Mouse (Mus musculus) liver, embryonic 11.5 days (tissue): ENCODE measurements around the gene Rad51b. TPM values are rescaled to one million over a fixed set of nuclear protein-coding genes. Genes with fewer than 3 reads are reported as not detected.
A peak's percentile ranks its signal among the peaks of the same experiment; 100 is the strongest.

Experiments
- ATAC-seq: fragments of 200-750 bp; cut with Nextera tagmentation; replicated peaks from 2 replicates; pipeline ENCODE4 v1.8.0; 2017; ENCODE audit warnings: moderate number of reproducible peaks, mild to moderate bottlenecking, moderate TSS enrichment, moderate library complexity; ENCODE audit not compliant: low FRiP score
- DNase-seq: peaks from one replicate; pipeline ENCODE4 v3.0.0-alpha.2; 2017; ENCODE audit warnings: low spot score
- H3K27ac ChIP-seq: fragments of 300-500 bp; sonication (generic); 2 replicates; pipeline ENCODE4 v1.5.1; 2014; ENCODE audit warnings: mild to moderate bottlenecking, low read depth, low read length, control low read depth
- H3K27me3 ChIP-seq: fragments of 300-500 bp; sonication (generic); replicated peaks from 2 replicates; pipeline ENCODE4 v1.6.1; 2014; ENCODE audit warnings: low read length, mixed read lengths; ENCODE audit not compliant: control insufficient read depth, insufficient read depth
- H3K36me3 ChIP-seq: fragments of 300-500 bp; sonication (generic); 2 replicates; pipeline ENCODE4 v1.6.1; 2014; ENCODE audit warnings: mild to moderate bottlenecking, low read length, moderate library complexity, mixed read lengths; ENCODE audit not compliant: control insufficient read depth, insufficient read depth
- H3K4me1 ChIP-seq: fragments of 300-500 bp; sonication (generic); replicated peaks from 2 replicates; pipeline ENCODE4 v1.6.1; 2014; ENCODE audit warnings: low read length, mixed read lengths; ENCODE audit not compliant: control insufficient read depth, insufficient read depth
- H3K4me2 ChIP-seq: fragments of 300-500 bp; sonication (generic); 2 replicates; pipeline ENCODE4 v1.6.1; 2014; ENCODE audit warnings: mild to moderate bottlenecking, control low read depth, moderate library complexity
- H3K4me3 ChIP-seq: fragments of 300-500 bp; sonication (generic); 2 replicates; pipeline ENCODE4 v1.5.1; 2014; ENCODE audit warnings: low read depth, low read length, control low read depth
- H3K9ac ChIP-seq: fragments of 300-500 bp; sonication (generic); 2 replicates; pipeline ENCODE4 v1.6.1; 2014; ENCODE audit warnings: low read depth, low read length, control low read depth
- H3K9me3 ChIP-seq: fragments of 300-500 bp; sonication (generic); 2 replicates; pipeline ENCODE4 v1.6.1; 2016; ENCODE audit warnings: low read length, inconsistent platforms, mixed read lengths; ENCODE audit not compliant: control insufficient read depth
- WGBS: fragments of 180-500 bp; shearing (Covaris S2); extraction: QIAGEN DNeasy Blood & Tissue Kit; methylation state at CpG from one replicate; pipeline ENCODE4 v1.1.7; 2014; 5-methylcytosine and 5-hydroxymethylcytosine counted together
- polyA plus RNA-seq: library from polyadenylated mRNA; unstranded; fragments of >200 nt; fragmentation: Nextera tagmentation; extraction: Ambion mirVana; gene quantifications from 2 replicates; pipeline ENCODE4 v1.2.1, GENCODE M21; 2014

The Rad51b gene
- polyA plus RNA-seq, 1 experiment from 2014 or later, result 8.3 TPM

DNA sequence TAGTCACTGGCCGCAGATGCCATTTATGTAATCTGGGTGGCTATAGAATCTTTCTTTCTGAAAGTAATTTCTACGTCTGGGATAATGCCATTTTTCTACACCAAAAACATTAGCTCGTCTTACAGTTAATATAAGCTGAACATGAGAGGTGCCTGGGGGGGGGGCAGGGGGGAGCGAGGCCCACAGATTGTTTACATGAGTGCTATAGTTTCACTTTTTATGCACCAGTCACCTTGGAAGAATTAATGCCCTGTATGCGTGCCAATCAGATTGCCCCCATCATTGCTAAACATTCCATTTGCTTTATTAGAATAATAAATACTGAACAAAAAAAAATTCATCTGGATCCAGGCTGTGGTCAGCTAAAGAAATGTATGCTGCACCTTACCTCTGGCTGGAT is 323.6 kb downstream of the Rad51b start:
- Histone ChIP-seq H3K4me2 (no peak overlapping the region), H3K9me3 (no peaks in the 10 kb centered on the region), H3K9ac (no peak overlapping the region), H3K4me3 (no peak overlapping the region), H3K27ac (no peak overlapping the region), H3K4me1 (0 out of 2 replicates have a peak, but pooled peaks cover 2% of the 10 kb centered on the region), H3K36me3 (no peaks in the 10 kb centered on the region), H3K27me3 (no peaks in the 10 kb centered on the region)
- ATAC-seq (no peak), DNase-seq (no peak)
- 85% methylated on average over 5 of the region's 5 CpGs for WGBS

DNA sequence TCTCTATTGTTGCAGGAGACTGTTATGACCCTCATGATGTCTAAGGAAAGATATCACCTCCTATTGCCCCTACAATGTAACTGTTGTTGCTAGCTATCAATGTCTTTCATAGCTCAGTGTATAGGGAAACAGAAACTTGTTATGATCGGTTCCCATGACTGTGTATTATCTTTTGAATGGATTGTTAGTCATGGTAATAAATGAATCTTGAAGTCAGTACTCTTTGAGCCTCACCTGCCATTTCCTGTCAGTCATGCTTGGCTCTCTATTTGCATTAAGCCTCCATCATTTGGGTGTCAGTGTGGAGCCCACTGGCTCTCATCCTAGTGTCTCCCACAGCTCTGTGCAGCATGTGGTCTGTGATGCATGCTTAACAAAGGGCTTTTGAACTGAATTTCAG is 326.2 kb downstream of the Rad51b start:
- H3K9ac ChIP-seq, result no peak overlapping the region
- DNase-seq, result no peak
- H3K27ac ChIP-seq, result no peak overlapping the region
- no peak for ATAC-seq
- H3K4me1 ChIP-seq, result peaks cover 16% of the 10 kb centered on the region
- no peaks in the 10 kb centered on the region for H3K36me3 ChIP-seq
- H3K27me3 ChIP-seq, result no peaks in the 10 kb centered on the region
- 90% methylated on average over 1 of the region's 1 CpGs for WGBS
- no peak overlapping the region for H3K4me2 ChIP-seq
- no peaks in the 10 kb centered on the region for H3K9me3 ChIP-seq
- no peak overlapping the region for H3K4me3 ChIP-seq

DNA sequence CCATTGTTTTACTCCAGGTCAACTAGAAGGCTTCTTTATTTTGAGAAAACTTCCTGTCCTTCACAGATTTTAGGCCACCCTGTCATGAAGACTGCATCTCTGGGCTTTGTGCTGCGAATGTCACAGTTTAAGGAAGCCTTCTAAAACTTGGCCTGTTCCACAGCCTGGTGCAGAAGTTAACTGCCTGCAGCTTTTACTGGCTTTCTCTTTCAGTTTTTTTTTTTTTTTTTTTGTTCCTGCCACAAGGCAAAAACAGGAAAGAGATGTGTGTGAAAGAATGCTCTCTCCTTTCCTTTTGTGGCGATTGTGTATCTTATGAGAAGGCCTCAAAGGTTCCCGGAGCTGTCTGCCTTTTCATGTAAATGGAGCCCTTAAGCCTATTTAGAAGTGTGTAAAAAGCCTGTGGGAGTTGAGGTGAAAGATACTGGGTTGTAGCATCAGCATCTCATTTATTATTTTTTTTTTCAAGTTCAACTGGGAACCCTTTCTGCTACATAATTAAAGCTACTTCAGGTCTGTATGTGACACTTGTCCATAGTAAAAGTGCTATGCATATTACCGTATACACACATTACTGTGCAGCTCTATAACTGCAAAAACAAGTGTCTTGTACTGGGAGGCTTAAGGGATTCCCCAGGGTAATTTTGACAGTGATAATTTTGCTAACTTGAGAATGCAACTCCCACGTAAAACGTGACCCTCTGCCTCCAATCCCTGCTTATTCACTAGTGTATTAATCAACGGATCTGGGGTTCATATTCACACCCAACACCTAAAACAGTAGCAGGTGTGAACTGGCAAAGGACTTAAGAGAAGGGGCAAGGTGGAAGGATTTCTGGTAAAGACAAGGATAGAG is 328.8 kb downstream of the Rad51b start:
- ATAC-seq, result no peak
- 46% methylated on average over 7 of the region's 7 CpGs for WGBS
- H3K4me3 ChIP-seq, result no peak overlapping the region
- no peak overlapping the region for H3K4me2 ChIP-seq
- no peak overlapping the region for H3K9ac ChIP-seq
- H3K27me3 ChIP-seq, result no peaks in the 10 kb centered on the region
- H3K4me1 ChIP-seq, result peaks cover 16% of the 10 kb centered on the region
- peak overlapping the region; percentile 23; the same call in 1 of the 2 replicates for H3K27ac ChIP-seq
- H3K36me3 ChIP-seq, result no peaks in the 10 kb centered on the region
- no peak for DNase-seq
- no peaks in the 10 kb centered on the region for H3K9me3 ChIP-seq

DNA sequence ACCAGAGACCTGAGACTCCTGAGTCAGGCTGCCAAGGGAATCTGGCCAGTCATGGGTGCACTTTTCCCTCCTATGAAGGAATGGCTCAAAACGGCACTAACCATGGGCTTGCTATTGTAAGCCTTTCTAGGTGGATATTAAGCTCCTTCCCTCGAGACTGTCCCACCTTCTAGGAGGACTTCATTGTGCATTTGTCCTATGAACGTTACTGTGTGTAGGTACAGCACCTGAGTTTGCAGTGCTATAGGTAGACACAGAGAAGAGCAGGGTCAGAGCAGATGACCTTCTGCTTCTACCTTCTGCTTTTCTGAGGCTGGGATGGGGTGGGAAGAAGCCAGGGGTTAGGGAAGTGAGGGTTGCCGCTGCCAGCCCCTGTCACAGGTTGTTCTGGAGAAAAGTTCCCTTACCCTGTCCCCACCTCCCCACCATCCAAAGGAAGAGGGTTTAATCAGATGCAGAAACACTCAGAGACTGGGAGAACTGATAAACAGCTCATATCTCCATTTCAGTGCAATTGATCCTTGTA is 329.5 kb downstream of the Rad51b start:
- Histone ChIP-seq H3K9ac (no peak overlapping the region), H3K4me1 (peaks cover 16% of the 10 kb centered on the region), H3K27ac (no peak overlapping the region), H3K27me3 (no peaks in the 10 kb centered on the region), H3K4me3 (no peak overlapping the region), H3K4me2 (no peak overlapping the region), H3K36me3 (no peaks in the 10 kb centered on the region), H3K9me3 (no peaks in the 10 kb centered on the region)
- no peak for ATAC-seq
- 60% methylated on average over 4 of the region's 4 CpGs for WGBS
- no peak for DNase-seq

DNA sequence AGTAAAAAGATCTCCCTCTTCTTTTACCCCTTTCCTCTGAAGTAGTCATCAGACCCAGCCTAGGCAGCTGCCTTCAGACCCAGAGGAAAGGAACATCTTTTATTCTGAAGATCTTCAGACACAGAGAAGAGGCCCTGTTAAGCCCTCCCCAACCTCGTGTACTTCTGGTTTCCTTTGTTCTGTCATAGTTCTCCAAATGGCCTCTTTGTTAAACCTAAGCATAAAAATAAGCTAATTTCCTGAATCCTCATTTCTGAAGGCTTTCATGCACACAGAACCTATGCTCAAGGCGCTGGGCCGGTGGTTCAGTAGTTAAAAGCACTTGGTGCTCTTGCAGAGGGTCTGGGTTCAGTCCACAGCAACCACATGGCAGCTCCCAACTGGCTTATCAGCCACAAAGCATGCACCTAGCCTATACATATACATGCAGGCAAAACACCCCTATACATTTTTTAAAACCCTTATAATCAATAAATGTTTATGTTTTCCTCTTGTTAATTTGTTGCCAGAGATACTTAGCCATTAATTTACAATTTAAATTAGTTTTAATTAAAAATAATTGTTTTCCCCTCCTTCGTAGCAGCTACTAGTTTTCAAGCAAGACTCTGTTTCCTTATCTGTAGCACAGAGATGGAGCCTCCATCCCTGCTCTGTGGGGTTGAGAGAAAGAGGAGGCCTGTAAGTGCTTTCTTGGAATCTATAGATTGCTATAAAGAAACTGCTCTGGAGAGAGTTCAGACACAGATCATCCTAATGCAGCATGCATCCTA is 330.5 kb downstream of the Rad51b start:
- no peak overlapping the region for H3K9ac ChIP-seq
- ATAC-seq (no peak; the same call in 1 of the 2 replicates), DNase-seq (no peak)
- no peak overlapping the region for H3K4me2 ChIP-seq
- peaks cover 16% of the 10 kb centered on the region for H3K4me1 ChIP-seq
- H3K36me3 ChIP-seq, result no peaks in the 10 kb centered on the region
- no peak overlapping the region for H3K4me3 ChIP-seq
- H3K27ac ChIP-seq, result no peak overlapping the region; the same call in 1 of the 2 replicates
- WGBS, result 48% methylated on average over 4 of the region's 4 CpGs
- no peaks in the 10 kb centered on the region for H3K27me3 ChIP-seq
- no peaks in the 10 kb centered on the region for H3K9me3 ChIP-seq

DNA sequence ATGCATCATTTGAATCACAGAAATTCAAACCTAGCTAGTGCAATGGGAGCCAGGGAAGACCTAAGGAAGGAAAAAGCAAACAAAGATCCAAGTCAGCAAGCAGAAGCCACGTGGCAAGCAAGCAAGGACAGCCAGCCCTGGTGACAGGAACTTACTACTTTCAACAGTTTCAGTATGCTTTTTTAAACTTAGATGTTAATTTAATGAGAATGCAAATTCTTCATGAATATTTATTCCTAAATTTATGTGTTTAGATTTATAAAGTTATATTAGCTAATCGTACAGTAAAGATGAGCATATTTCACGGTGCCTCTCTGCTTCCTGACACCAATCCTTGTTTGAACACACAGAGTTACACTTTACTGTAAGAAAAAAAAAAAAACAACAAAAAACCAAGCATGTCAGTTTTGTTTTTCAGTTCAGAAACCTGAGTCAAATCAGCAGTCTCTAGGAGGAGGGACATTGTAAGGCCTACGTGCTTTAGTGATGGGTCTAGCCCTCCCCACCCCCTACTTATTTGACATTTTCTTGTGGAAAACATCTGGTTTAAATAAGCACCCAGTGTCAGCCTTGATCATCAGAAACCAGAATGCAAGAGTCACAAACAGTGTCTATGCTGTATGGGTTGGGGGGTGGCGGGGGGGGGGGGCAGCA is 331.2 kb downstream of the Rad51b start:
- no peaks in the 10 kb centered on the region for H3K36me3 ChIP-seq
- H3K27ac ChIP-seq, result no peak overlapping the region
- DNase-seq (no peak), ATAC-seq (no peak)
- no peak overlapping the region for H3K9ac ChIP-seq
- H3K9me3 ChIP-seq, result no peaks in the 10 kb centered on the region
- WGBS, result 61% methylated on average over 5 of the region's 5 CpGs
- H3K4me1 ChIP-seq, result peaks cover 16% of the 10 kb centered on the region
- no peak overlapping the region for H3K4me3 ChIP-seq
- H3K27me3 ChIP-seq, result no peaks in the 10 kb centered on the region
- no peak overlapping the region for H3K4me2 ChIP-seq

DNA sequence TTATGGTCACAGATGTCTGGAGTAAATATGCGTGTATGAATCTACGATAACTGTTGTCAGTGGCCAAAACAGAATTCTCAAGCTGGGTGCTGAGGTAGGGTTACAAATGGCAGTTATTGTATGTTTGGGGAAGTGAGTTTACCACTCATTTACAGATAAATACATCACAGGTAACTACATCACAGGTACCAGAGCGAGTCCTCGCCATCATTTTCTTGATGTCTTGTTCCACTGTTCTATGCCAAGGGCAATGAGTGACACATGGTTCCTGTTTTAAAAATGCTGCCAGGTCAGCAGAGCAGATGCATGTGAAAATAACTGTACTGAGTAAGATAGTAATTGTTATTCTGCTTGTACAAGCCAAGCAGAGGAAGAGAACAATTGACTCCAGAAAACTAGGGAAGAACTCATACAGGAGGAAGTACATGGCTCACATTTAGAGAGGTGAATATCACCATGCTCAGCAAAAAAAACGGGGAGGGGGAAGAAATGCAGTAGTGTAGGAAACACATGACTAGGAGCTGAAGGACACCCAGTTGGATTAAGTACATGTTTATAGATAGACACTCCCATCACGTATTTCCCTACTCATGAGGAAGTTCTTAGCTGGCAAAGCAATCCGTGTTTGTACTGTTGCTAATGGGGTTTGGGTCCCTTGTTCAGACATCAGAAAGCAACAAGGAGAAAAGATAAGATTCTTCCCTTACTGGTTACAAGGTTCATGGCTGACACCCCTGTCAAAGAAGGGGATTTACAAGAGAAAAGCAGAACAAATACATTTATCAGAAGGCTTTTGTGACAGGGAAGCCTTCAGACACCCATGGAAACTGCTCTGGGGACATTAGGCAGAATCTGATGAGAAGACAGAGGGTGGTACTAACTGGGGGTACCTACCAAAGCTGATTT is 333.1 kb downstream of the Rad51b start:
- H3K4me2 ChIP-seq, result no peak overlapping the region
- H3K27ac ChIP-seq, result peak overlapping the region; percentile 32; the same call in 1 of the 2 replicates
- no peak for DNase-seq
- ATAC-seq, result no peak
- H3K9me3 ChIP-seq, result no peaks in the 10 kb centered on the region
- H3K4me1 ChIP-seq, result peaks cover 16% of the 10 kb centered on the region
- no peak overlapping the region for H3K9ac ChIP-seq
- H3K4me3 ChIP-seq, result no peak overlapping the region
- 68% methylated on average over 7 of the region's 7 CpGs for WGBS
- no peaks in the 10 kb centered on the region for H3K27me3 ChIP-seq
- no peaks in the 10 kb centered on the region for H3K36me3 ChIP-seq
